Mouse (Mus musculus): ENCODE results near the gene Gpr3.

Gene Gpr3

GRCm38 (mm10) chr4:133233285-133233976 lies 21.1 kb upstream of the Gpr3 start:
- no peak for DNase-seq (ENCODE audit: low spot score in 2 of 2)

GRCm38 (mm10) chr4:133229582-133229981 lies 17.2 kb upstream of the Gpr3 start:
- no peak for DNase-seq (ENCODE audit: low spot score in 2 of 2)

- DNase-seq (ENCODE audit: low spot score in 2 of 2), result no peak
These were observed 15.3 kb upstream of the Gpr3 start for GRCm38 (mm10) chr4:133227636-133228035.

DNA sequence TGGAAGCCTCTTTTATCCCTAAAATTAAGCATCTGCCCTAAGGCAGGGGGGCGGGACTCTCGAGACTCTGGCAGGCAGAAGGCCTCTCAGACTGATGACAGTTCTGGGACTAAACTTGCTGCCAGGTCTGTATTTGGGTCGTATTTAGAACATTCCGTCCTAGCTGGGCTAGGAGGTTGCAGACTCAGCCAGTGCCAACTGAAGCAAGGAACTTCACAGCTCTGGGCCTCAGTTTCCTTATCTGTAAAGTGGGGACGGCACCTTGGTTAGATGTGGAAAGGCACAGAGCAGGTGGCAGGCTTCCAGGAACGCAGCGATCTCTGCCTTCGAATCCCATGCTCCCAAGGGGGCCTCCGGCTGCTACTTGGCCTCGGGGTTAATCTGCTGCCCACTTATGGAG lies 13.7 kb upstream of the Gpr3 start:
- no peak for DNase-seq (ENCODE audit: low spot score in 2 of 2)

DNA sequence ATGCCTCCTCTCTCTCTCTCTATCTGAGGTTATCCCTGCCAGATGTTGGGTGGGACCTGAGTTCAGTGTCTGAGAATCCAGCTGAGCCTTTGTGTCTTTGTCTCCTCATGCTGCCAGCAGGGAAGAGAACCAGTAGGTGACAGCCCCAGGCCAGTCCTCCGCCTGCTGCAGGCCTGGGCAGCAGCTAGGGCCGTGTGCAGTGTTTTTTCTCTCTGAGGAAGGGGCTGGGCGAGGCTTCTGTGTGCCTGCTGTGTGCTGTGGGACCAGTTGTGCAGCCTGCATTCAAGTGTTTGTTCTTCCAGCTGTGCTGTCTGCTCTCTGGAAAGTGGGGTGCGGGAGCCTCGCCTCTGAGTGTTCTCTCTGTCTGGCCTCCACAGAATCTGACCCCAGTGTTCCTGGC lies 11.5 kb upstream of the Gpr3 start:
- DNase-seq (ENCODE audit: low spot score in 2 of 2), result no peak

DNA sequence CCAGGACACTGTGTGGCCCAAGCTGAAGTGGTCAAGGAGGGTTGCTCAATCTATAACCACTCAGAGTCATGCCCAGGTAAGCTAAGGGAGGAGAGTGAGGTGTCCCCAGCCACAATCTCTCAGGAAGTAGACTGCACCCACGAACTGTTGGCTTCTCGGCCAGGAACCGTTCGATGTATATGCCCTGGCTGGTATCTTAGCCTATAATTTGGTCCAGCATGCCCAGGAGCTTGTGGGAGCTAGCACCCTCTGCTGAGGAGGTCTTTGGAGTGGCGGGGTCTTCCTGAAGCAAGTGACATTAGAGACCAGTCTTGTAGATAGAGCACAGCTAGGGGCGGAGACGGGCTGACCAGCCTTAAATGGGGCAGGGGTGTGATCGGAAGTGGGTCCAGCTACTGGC lies 9.4 kb upstream of the Gpr3 start:
- DNase-seq (ENCODE audit: low spot score in 2 of 2), result no peak

DNA sequence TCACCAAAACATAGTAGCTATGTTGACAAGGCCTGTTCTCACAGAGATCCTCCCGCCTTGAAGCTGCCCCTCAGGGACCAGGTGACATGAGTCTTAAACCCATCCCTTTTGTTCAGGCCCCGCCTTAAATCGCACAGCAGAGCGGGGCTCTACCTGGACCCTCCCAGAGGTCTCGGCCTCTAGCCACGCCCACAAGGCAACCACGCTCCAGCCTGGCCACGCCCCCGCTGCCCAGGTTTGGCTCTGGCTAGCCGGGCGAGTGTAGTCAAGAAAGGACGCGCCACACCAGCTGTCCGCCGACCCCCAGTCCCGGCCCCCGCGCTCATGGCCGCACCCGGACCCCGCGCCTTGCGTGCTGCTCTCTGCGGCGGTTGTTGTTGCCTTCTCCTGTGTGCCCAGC lies 8.3 kb upstream of the Gpr3 start:
- no peak for DNase-seq (ENCODE audit: low spot score in 2 of 2)

DNA sequence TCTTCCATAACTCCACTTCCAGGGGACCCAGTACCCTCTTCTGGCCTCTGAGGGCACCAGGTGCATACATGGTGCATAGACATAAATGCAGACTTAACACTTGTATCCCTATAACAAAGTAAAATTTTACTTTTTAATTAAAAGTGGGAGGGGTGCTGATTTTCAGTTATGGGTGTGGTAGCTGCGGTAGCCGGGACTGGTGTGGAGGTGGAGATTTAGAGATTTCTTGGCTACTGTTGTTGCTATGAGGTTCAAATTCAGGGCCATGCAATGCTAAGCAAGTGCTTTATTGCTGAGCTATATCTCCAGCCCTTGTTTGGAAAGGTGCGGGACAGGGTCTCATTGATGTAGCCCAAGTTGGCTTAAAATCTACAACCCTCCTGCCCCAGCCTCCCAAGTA lies 6.4 kb upstream of the Gpr3 start:
- no peak for DNase-seq (ENCODE audit: low spot score in 2 of 2)

DNA sequence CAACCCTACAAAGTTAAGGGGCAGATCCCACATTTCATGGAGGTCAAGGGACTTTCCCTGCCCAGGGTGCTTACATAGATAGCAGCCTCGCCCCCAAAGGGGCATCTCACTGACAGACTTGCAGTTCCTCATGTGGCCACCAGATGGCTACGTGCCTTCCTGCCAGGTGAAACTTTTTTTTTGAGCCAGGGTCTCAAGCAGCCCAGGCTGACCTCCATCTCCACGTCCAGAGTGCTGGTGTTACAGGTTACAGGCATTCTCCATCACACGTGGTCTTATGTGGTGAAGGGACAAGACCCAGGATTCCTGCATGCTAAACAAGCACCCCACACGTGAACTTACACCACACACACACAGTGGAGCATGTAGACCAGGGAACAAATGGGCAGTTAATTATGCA lies 5.3 kb upstream of the Gpr3 start:
- DNase-seq (ENCODE audit: low spot score in 2 of 2), result no peak

DNA sequence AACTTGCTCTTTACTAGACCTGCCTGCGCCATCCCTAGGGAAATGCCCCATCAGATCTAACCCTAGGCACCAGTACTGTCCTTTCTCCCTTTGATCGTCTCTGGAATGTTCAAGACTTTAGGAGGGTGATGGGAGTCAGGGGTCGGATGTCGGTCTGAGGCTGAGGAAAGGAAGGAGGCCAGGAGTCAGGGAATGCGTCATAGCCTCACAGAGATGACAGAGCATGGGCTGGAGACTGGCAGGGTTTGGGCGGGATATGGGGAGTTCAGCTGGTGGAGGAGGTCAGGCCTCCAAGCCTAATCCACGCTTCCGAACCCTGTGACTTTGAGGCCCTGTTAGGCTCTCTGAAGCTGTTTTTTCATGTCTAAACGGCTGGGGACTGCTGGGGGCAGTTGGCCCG lies 1.3 kb upstream of the Gpr3 start:
- DNase-seq (ENCODE audit: low spot score in 2 of 2), result no peak

DNA sequence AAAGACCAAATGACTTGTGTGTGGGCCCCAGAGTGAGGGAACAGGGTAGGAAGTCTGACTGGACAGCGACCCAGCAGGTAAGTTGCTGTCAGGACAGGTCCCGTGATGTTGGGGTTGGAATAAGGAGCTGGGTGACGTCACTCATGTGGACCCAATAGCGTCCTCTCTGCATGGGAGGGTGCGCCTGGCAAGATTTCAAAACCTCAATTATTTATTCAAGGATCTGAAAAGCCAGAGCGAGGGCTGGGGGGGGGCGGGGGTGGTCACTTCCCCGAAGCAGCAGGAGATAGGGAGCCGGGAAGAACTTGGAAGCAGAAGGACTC lies 893 bp upstream of the Gpr3 start:
- DNase-seq (ENCODE audit: low spot score in 2 of 2), result peak in 1 of 2 experiments; percentile 55

DNA sequence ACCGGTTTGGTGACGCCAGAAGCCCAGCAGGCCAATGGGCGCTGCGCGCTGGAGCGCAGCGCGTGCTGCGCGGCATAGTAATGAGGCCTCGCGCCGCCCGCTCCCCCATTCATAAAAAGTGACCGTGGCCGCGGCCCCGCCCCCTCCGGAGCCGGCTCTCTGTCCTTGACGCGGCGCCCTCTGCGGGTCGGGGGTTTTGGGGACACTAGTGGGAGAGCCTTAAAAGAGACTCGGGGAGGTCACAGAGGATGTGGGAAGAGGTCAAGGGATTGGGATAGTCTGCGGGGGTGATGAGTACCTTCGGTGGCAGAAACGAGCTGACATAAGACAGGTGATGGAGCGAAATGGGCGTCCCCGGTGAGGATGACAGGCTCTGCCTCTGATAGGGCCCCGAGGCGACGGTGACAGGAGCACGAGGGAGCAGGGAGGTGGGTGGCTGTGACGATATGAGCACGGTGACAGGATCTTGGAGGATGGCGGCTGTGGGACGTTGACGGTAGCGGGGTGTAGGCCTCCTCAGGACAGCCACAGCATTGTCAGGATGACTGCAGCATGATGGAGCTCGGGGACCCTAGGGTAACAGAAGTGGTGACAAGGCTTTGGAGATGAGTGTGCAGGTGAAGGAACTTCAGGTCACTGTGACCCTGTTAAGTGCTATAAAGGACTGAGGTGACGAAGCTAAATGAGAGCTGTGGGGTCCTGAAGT lies 379 bp upstream of the Gpr3 start:
- peak; percentile 68 to 74 for DNase-seq (ENCODE audit: low spot score in 2 of 2)

DNA sequence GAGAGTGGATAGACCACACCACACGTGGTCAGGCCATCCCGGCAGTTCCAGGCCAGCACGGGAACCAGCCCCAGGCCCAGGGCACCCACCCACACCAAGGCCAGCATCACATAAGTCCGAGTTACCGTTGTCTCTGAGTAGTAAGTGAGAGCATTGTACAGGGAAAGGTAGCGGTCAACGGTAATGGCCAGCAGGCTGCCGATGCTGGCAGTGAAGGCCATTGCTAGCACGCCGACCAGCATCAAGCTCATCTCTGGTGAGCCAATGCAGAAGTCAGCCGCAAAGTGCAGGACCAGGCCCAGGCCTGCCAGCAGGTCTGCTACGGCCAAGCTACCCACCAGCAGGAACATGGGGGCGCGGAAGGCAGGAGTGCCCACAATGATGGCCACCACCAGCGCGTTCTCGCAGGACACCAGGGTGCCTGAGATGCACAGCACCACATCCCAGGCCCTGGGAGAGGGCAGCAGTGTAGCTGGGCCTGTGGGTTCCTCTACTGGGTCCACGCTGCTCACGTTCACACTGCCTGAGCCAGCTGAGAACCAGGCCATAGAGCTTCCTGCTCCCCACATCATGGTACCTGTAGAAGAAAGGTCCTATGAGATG lies 1.4 kb downstream of the Gpr3 start:
- no peak for DNase-seq (ENCODE audit: low spot score in 2 of 2)

GRCm38 (mm10) chr4:133210023-133210787 lies 2.1 kb downstream of the Gpr3 start:
- DNase-seq (ENCODE audit: low spot score in 2 of 2), result no peak

- DNase-seq (ENCODE audit: low spot score in 2 of 2), result no peak
These were observed 3.0 kb downstream of the Gpr3 start for GRCm38 (mm10) chr4:133209366-133209765.

GRCm38 (mm10) chr4:133204379-133204778 lies 8.0 kb downstream of the Gpr3 start:
- no peak for DNase-seq (ENCODE audit: low spot score in 2 of 2)

- DNase-seq (ENCODE audit: low spot score in 2 of 2), result no peak
These were observed 8.7 kb downstream of the Gpr3 start for GRCm38 (mm10) chr4:133203591-133203990.

DNA sequence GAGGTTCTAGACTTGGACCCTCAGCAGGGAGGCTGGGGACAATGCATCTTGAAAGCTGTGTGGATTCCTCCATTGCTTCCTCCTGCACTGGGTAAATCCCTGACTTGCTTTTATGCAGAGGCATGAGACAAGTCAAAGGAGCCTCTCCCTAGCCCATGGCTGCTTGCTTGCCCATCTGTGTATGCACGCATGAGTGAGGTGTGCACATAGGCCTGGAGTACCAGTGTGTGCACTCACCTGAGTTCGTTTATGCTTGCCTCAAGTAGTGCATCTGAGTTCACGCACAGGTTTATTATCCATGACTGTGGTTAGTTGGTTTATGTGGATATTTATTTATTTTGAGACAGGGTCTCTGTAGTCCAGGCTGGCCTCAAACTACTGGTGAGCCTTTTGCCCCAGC lies 10.1 kb downstream of the Gpr3 start:
- no peak for DNase-seq (ENCODE audit: low spot score in 2 of 2)

DNA sequence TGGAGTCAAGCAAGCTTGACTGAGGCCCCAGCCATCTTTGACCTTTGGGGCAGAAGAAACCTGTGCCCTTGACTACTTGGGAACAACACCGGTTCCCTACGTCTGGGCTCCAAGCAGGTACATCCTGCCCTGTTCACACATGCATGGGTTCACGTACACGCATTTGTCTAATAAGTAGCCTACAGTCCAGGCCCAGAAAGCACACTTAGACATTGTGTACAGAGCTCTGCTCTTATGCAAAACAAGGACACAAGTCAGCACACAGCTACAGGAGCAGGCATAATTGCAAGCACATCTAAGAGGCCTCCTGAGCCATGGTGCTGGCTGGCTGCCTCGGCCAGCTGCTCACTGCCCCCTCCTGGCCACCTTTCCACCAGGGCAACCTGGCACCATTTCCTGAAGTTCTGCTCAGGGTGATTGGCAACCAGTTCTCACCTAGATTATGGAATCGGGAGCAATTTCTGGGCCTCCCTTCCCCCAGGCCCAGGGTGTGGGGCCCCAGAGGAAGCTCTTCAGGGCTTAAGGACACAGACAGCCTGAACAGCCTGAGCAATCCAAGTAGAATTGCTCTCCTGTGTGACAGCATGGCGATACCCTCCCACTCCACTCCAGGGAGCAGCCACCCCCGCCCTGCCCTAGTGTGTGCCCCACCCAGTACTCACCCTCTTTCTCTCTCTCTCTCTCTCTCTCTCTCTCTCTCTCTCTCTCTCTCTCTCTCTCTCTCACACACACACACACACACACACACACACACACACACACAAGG lies 11.1 kb downstream of the Gpr3 start:
- no peak for DNase-seq (ENCODE audit: low spot score in 2 of 2)

DNA sequence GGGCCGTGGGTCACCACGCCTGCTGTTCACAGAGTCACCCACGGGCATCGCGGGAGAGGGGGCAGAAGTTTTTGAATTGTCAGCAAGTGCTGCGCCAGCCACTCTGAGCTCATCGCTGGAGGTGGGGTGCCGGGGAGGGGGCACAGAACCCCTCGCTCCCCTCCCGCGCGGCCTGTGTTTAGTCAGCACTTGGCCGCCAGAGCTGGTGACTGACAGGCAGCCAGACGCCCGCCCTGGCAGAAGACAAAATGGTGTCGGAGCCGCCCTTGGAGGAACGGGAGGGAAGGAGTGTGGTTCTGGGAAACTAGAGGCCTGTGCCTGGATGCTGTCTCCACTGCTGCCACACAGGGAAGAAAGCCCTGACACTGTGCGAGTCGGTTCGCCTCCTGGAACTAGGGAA lies 12.0 kb downstream of the Gpr3 start:
- DNase-seq (ENCODE audit: low spot score in 2 of 2), result no peak

DNA sequence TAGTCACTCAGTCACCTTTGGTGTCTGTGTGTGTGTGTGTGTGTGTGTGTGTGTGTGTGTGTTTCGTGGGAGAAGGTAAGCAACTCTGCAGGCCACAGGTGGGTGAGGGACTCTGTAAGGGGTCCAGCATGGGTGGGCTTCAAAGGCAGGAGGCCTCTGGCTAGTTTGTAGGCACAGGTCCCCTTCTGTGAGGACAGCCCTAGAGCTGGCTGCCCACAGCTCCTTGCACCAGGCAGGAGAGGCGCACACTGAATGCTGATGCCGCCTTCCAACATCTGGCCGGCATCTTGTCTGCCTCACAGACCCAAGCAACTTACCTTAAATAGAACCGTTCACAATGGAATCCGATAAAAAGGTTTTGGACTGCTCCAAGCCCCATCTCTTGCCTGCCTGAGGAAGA lies 12.6 kb downstream of the Gpr3 start:
- no peak for DNase-seq (ENCODE audit: low spot score in 2 of 2)
